Mouse (Mus musculus): ENCODE measurements at regions not wholly inside any gene's neighbourhood (a gene's known extent, or its start where the extent isn't known, plus 50 kb on each side); places are given as distances from the start of the nearest gene placed in this dataset.

DNA sequence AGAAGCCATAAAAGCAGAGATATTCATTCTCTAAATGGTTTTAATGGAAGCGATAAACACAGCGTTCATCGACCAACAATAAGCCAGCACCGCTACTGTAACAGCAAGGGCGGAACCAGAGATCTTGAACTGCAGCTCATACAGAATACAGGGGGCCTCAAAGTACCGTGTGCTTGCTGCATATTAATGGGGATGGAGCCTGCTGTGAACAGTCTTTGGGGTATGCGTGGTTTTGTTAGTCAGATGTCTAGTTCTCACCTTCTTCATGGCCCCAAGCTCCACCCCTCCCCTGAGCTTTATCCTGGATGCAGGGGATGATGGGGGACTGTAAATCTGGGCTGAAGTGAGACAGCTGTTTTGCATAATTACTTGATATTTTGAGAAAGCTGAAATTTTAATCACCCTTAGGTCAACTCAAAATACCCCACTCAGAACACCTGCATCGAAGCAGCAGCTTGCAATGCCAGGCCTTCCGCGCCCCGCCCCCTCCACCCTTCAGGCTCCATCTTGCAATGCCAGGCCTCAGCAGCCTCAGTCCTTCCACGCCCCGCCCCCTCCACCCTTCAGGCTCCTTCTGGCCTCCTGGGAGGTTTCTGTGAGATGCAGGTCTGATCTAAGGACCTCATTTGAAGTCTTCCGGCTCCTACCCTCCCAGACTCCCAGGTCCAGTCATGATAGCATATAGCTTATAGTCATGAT is 73.5 kb upstream of the Tspan5 start:
- DNase-seq = no peak

DNA sequence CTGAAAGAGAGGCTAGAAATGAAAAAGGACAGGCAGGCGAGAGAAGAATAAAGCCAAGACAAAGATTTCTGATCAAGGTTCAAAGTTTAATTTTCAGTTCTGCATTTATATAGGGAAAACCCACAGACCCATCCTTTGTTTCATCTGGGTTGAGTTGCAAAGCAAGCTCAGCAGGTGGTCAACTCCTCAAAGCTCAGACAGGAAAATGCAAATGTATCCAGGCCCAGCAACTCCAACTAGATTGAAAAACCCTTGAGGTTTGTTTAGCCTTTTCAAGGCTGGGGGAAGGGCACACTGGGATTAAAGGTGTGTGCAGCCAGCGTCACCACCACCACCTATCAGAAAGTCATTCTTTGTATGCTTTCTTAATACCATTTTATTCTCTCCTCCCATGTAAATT is 66.1 kb upstream of the Tspan5 start:
- no peak for DNase-seq

DNA sequence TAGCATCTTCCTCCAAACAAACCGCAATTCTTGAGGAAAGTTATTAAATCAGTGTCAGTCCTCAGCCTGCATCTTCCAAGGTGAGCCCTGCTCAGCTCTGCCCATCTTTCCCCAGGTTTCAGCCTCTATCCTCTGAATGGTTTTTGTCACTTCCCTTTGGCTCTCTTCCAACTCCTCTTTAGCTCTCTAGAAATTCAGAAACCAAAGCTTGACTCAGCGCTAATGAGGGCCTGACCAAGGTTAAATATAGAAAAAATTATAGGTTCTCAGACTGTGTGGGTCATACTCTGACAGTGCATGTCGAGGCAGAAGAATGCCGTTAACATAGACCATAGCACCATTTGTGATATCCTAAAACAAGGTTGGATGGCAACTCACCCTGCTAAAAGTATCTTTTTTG is 63.6 kb upstream of the Tspan5 start:
- DNase-seq = no peak

DNA sequence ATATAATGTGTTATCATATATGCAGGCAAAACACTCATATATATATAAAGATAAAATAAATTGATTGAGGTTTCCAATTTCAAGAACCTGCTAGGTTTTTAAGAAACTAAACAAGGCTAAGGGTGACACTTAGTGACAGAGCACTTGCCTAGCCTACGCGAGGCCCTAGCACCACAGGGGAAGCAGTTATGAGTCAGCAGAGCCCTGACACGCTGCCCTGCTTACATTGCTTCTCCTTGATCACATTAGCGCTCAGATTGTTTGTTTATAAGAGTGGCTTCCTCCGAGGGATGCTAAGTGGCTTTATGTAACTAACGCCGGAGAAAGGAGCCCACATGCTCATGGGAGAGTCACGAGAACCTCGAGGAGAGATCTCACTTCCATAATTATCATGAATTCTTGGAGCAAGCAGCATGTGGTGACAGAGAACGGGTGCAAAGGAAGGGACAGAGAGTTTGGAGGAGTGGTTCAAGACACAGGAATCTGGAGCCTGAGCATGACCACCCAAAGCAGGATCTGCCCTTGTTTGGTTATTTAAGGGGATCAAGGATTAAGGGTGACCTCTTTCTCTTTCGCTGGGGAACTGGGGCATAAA is 55.3 kb upstream of the Tspan5 start:
- no peak for DNase-seq

DNA sequence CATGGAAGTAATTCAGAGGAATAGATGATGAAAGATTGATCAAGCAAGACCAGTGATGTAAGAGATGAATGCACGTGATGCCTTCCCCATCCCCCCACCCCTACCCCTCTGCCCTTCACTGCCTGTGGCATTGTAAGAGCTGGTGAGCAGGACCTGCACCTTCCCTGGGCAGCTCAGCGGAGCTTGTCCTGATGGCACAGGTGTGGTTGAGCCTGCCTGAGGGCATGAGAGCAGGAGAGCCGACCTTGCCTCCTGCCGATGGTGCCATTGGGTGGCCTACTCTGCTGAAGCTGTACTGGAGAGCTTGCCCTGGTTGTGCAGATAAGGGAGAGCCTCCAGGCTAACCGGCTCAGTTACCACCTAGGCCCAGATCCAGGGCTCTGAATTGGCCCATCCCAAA is 53.4 kb upstream of the Tspan5 start:
- DNase-seq = no peak
